Mouse (Mus musculus): ENCODE results near the gene Grk1.

- TF ChIP-seq CTCF (IDR thresholded peaks at IDR 0.05; ENCODE audit: low read depth): no peak
- no peak for TF ChIP-seq EP300 (IDR thresholded peaks at IDR 0.05; ENCODE audit: low read depth)
These were observed 37.3 kb downstream of the Grk1 start for GRCm38 (mm10) chr8:13442152-13442551.
